Mouse (Mus musculus): ENCODE measurements around the gene Vmn1r204. TPM values are rescaled to one million over a fixed set of nuclear protein-coding genes. Genes with fewer than 3 reads are reported as not detected.
"Not testable (repeated sequence)": the region's sequence is repeated elsewhere in the genome, so short reads cannot be mapped to it uniquely, and the experiment has no call there.

Gene Vmn1r204
- not detected in 2 replicates for polyA plus RNA-seq (2014; fragmentation: Nextera tagmentation; extraction: Ambion mirVana)

DNA sequence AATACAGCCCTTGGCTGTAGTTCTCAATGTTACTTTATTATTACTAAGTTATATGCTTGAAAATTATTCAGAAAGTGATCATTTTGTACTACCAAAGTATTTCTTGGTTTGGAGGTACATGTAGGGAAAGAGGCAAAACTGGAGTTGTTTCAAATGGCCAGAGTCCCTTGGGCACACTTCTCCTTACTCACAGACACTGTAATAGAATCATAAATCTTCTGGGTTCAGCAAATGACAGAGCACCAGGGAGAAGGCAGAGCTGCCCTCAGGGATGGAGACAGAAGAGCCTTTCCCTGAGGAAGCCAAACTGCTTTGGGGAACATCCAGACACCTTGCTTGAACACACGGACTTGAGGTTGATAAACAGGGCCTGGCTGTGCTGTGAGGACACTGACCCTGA is at the start of gene Vmn1r204:
Gene Vmn1r204 (plus strand): TSS at position 301 of the 400 bp plus-strand sequence.
- WGBS = 63% methylated on average over 1 of the region's 1 CpGs
- not testable (repeated sequence) for H3K4me1 ChIP-seq (ENCODE audit: control insufficient read depth, insufficient read depth, low read length); H3K36me3 ChIP-seq (ENCODE audit: control insufficient read depth, insufficient read depth, low read length); ATAC-seq (ENCODE audit: low FRiP score, low TSS enrichment); H3K9me3 ChIP-seq (ENCODE audit: control insufficient read depth, low read length); H3K27me3 ChIP-seq (ENCODE audit: control insufficient read depth, insufficient read depth, low read length); DNase-seq; H3K4me2 ChIP-seq (ENCODE audit: low read length); H3K4me3 ChIP-seq (replicated peaks; ENCODE audit: low read depth, low read length); H3K27ac ChIP-seq (replicated peaks; ENCODE audit: low read depth, low read length); H3K9ac ChIP-seq (replicated peaks; ENCODE audit: low read length)

DNA sequence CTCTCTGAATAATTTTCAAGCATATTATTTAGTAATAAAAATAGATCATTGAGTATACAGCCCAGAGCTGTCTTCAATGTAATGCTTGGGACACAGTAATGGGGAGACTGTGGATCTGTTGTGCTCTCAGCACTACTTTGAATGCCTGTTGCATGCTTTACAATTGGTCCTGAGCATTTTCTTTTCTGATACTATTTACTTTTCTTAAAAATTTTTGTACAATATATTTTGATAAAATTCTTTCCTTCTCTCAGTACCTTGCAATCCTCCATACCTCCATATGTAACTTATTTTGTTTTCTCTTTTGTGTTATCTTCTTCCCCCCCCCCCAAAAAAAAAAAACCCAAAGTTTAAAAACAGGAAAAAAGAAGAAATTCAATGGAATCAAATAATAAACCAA is 47.7 kb upstream of the Vmn1r204 start, which contains the start of gene Vmn1r202:
Gene Vmn1r202 (minus strand): TSS at position 101 of the 400 bp plus-strand sequence.
- Histone ChIP-seq H3K27ac (replicated peaks; ENCODE audit: low read depth, low read length) (no peak within 1 kb of the TSS), H3K4me2 (ENCODE audit: low read length) (no peak within 1 kb of the TSS), H3K9me3 (ENCODE audit: control insufficient read depth, low read length) (no peaks in the 10 kb centered on the region), H3K4me3 (replicated peaks; ENCODE audit: low read depth, low read length) (no peak within 1 kb of the TSS), H3K27me3 (ENCODE audit: control insufficient read depth, insufficient read depth, low read length) (no peaks in the 10 kb centered on the region), H3K9ac (replicated peaks; ENCODE audit: low read length) (no peak within 1 kb of the TSS), H3K4me1 (ENCODE audit: control insufficient read depth, insufficient read depth, low read length) (no peaks in the 10 kb centered on the region), H3K36me3 (ENCODE audit: control insufficient read depth, insufficient read depth, low read length) (no peaks in the 10 kb centered on the region)
- ATAC-seq (ENCODE audit: low FRiP score, low TSS enrichment) (no peak), DNase-seq (no peak)

DNA sequence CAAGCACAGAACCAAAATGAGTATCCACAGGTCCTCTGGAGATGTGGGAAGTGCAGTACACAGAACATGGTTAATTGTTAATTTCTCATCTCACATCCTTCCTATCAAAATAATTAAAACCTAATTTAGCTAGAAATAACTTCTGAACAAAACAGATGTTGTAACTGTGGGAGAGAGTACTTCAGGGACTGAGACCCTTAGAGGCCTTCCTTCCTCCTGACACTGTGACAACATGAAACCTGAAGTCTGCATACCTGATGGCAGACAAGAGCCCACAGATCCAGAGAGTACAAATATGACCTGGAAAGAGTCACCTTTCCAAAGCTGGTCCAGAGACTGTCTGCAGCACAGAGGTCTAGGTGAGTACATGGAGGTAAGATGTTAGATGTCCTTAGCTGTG is 35.2 kb upstream of the Vmn1r204 start, which contains the start of gene Vmn1r203:
Gene Vmn1r203 (plus strand): TSS at position 301 of the 400 bp plus-strand sequence.
- Histone ChIP-seq H3K36me3 (ENCODE audit: control insufficient read depth, insufficient read depth, low read length) (no peaks in the 10 kb centered on the region), H3K9ac (replicated peaks; ENCODE audit: low read length) (no peak within 1 kb of the TSS), H3K27ac (replicated peaks; ENCODE audit: low read depth, low read length) (no peak within 1 kb of the TSS), H3K4me3 (replicated peaks; ENCODE audit: low read depth, low read length) (no peak within 1 kb of the TSS), H3K27me3 (ENCODE audit: control insufficient read depth, insufficient read depth, low read length) (no peaks in the 10 kb centered on the region), H3K9me3 (ENCODE audit: control insufficient read depth, low read length) (no peaks in the 10 kb centered on the region), H3K4me1 (ENCODE audit: control insufficient read depth, insufficient read depth, low read length) (no peaks in the 10 kb centered on the region), H3K4me2 (ENCODE audit: low read length) (no peak within 1 kb of the TSS)
- DNase-seq = no peak
- ATAC-seq (ENCODE audit: low FRiP score, low TSS enrichment) = no peak

DNA sequence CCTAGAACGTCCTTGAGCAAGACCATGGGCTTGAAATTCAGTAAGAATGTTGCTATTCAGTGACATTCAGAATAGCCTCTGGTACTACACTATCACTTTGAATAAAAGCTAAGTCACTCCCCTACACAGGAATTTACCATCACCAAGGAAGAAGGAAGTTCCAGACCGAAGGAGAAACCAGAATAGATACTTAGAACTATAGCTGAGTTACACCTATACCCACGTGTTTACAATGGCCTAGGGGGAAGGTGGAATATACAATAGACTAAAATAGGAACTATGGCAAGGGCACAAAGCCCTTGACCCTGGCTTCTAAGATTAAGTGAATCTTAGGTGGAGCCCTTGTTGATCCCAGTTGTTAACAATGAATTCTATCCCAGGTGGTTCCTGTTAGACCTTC is 21.9 kb downstream of the Vmn1r204 start:
- ATAC-seq (ENCODE audit: low FRiP score, low TSS enrichment); DNase-seq; H3K4me2 ChIP-seq (ENCODE audit: low read length); H3K27ac ChIP-seq (replicated peaks; ENCODE audit: low read depth, low read length); H3K9ac ChIP-seq (replicated peaks; ENCODE audit: low read length); H3K4me1 ChIP-seq (ENCODE audit: control insufficient read depth, insufficient read depth, low read length); H3K9me3 ChIP-seq (ENCODE audit: control insufficient read depth, low read length); H3K36me3 ChIP-seq (ENCODE audit: control insufficient read depth, insufficient read depth, low read length); H3K27me3 ChIP-seq (ENCODE audit: control insufficient read depth, insufficient read depth, low read length); H3K4me3 ChIP-seq (replicated peaks; ENCODE audit: low read depth, low read length): not testable (repeated sequence)
- WGBS = 83% methylated on average over 3 of the region's 3 CpGs

DNA sequence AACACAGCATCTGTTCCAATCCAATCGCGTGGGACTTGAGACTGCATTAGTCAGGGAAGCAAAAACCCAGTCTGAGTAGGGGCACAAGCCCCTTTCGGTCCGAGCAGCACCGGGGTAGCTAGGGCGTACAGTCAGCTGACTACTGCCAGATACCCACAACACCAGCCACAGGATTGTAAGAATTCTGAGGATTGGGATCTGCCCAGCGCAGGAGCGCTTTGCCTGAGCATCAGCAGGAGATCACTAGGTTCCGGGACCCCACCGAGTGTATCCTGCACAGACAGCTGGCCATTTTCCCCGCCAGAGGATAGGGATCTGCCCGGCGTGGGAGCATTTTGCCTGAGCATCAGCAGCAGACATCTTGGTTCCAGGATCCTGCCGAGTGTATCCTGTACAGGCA is 30.3 kb downstream of the Vmn1r204 start:
- not testable (repeated sequence) for H3K9me3 ChIP-seq (ENCODE audit: control insufficient read depth, low read length); H3K4me1 ChIP-seq (ENCODE audit: control insufficient read depth, insufficient read depth, low read length); DNase-seq; H3K4me3 ChIP-seq (replicated peaks; ENCODE audit: low read depth, low read length); ATAC-seq (ENCODE audit: low FRiP score, low TSS enrichment); H3K9ac ChIP-seq (replicated peaks; ENCODE audit: low read length); H3K4me2 ChIP-seq (ENCODE audit: low read length); H3K27ac ChIP-seq (replicated peaks; ENCODE audit: low read depth, low read length); H3K36me3 ChIP-seq (ENCODE audit: control insufficient read depth, insufficient read depth, low read length); H3K27me3 ChIP-seq (ENCODE audit: control insufficient read depth, insufficient read depth, low read length)
- WGBS = 87% methylated on average over 14 of the region's 14 CpGs

DNA sequence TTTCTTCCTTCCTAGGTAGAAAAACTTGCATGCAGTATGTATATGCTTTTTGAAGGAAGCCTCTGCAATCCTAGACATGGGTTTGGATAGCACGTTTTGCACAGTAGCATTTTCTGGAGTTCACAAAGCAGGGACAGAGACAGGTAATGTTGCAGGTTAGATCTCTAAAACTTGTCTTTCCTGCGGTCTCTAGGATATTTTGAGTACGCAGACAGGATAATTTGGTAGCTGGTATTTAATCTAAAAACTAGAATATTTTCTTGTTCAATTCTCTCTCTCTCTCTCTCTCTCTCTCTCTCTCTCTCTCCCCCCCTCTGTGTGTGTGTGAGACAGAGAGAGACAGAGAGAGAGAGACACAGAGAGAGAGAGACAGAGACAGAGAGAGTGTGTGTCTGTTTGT is 39.9 kb downstream of the Vmn1r204 start, which contains the start of gene Vmn1r205:
Gene Vmn1r205 (minus strand): TSS at position 101 of the 400 bp plus-strand sequence.
- H3K4me2 ChIP-seq (ENCODE audit: low read length) = no peak within 1 kb of the TSS
- 85% methylated on average over 3 of the region's 3 CpGs for WGBS
- no peak within 1 kb of the TSS for H3K27ac ChIP-seq (replicated peaks; ENCODE audit: low read depth, low read length)
- no peak within 1 kb of the TSS for H3K9ac ChIP-seq (replicated peaks; ENCODE audit: low read length)
- no peaks in the 10 kb centered on the region for H3K4me1 ChIP-seq (ENCODE audit: control insufficient read depth, insufficient read depth, low read length)
- H3K9me3 ChIP-seq (ENCODE audit: control insufficient read depth, low read length) = no peaks in the 10 kb centered on the region
- no peak within 1 kb of the TSS for H3K4me3 ChIP-seq (replicated peaks; ENCODE audit: low read depth, low read length)
- H3K27me3 ChIP-seq (ENCODE audit: control insufficient read depth, insufficient read depth, low read length) = no peaks in the 10 kb centered on the region
- ATAC-seq (ENCODE audit: low FRiP score, low TSS enrichment) (no peak), DNase-seq (no peak)
- H3K36me3 ChIP-seq (ENCODE audit: control insufficient read depth, insufficient read depth, low read length) = no peaks in the 10 kb centered on the region

Other genes with a start within 250 kb of the Vmn1r204 start
- not detected in 2 replicates for gene Vmn1r197, start 228.6 kb upstream of the Vmn1r204 start, polyA plus RNA-seq (2014; fragmentation: Nextera tagmentation; extraction: Ambion mirVana)
- gene Vmn1r198, start 202.8 kb upstream of the Vmn1r204 start, polyA plus RNA-seq (2014; fragmentation: Nextera tagmentation; extraction: Ambion mirVana) = not detected in 2 replicates
- not detected in 2 replicates for gene Vmn1r199, start 173.4 kb upstream of the Vmn1r204 start, polyA plus RNA-seq (2014; fragmentation: Nextera tagmentation; extraction: Ambion mirVana)
- 0.20 TPM in 1 of 2 replicates, not detected in the other for gene Vmn1r200, start 162.8 kb upstream of the Vmn1r204 start, polyA plus RNA-seq (2014; fragmentation: Nextera tagmentation; extraction: Ambion mirVana)
- gene Vmn1r201, start 81.3 kb upstream of the Vmn1r204 start, polyA plus RNA-seq (2014; fragmentation: Nextera tagmentation; extraction: Ambion mirVana) = not detected in 2 replicates
- gene Vmn1r202, start 47.8 kb upstream of the Vmn1r204 start, polyA plus RNA-seq (2014; fragmentation: Nextera tagmentation; extraction: Ambion mirVana) = not detected in 2 replicates
- not detected in 2 replicates for gene Vmn1r203, start 35.1 kb upstream of the Vmn1r204 start, polyA plus RNA-seq (2014; fragmentation: Nextera tagmentation; extraction: Ambion mirVana)
- gene Vmn1r205, start 39.8 kb downstream of the Vmn1r204 start, polyA plus RNA-seq (2014; fragmentation: Nextera tagmentation; extraction: Ambion mirVana) = not detected in 2 replicates
- not detected in 2 replicates for gene Vmn1r206, start 71.1 kb downstream of the Vmn1r204 start, polyA plus RNA-seq (2014; fragmentation: Nextera tagmentation; extraction: Ambion mirVana)
- gene Vmn1r207-ps, start 176.4 kb downstream of the Vmn1r204 start, polyA plus RNA-seq (2014; fragmentation: Nextera tagmentation; extraction: Ambion mirVana) = not detected in 2 replicates
- not detected in 2 replicates for gene Vmn1r208, start 224.2 kb downstream of the Vmn1r204 start, polyA plus RNA-seq (2014; fragmentation: Nextera tagmentation; extraction: Ambion mirVana)

Data from midbrain, embryonic 14.5 days (tissue).